Mouse (Mus musculus): Measurements from ENCODE around the gene Notch2. TPM values are rescaled to one million over a fixed set of nuclear protein-coding genes. Genes with fewer than 3 reads are reported as not detected.

Gene Notch2
- polyA plus RNA-seq, 1 experiment = 5.2 TPM

DNA sequence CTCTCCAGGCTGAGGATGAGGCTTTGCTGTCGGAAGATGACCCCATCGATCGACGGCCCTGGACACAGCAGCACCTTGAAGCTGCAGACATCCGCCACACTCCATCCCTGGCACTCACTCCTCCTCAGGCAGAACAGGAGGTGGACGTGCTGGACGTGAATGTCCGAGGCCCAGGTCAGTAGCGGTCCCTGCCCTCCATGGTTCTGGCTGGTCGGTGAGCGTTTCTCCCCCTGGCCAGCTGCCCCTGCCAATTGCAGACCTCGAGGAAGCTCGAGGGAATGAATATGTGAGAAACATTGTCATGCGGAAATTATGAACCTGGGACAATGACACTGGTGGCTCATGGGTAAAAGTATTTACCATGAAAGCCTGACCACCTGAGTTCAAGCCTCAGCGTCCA, 128.1 kb downstream of the Notch2 start:
- no peaks in the 10 kb centered on the region for H3K4me1 ChIP-seq (ENCODE audit: control insufficient read depth, insufficient read depth, low read length)
- TF ChIP-seq POLR2A (IDR thresholded peaks at IDR 0.05; ENCODE audit: control insufficient read depth, low read depth, low read length) = no peak
- TF ChIP-seq CTCF (IDR thresholded peaks at IDR 0.05; ENCODE audit: control insufficient read depth, insufficient read depth, insufficient replicate concordance, low read depth, low read length) = no peak
- H3K4me3 ChIP-seq (ENCODE audit: control insufficient read depth, low read depth, low read length) = no peak overlapping the region
- no peak overlapping the region for H3K27ac ChIP-seq (ENCODE audit: control insufficient read depth, insufficient read depth, low read depth, low read length)
- no peaks in the 10 kb centered on the region for H3K27me3 ChIP-seq (ENCODE audit: control insufficient read depth, insufficient read depth, low read length)
- peaks cover 1% of the 10 kb centered on the region for H3K36me3 ChIP-seq (ENCODE audit: control insufficient read depth, insufficient read depth, low read length)

DNA sequence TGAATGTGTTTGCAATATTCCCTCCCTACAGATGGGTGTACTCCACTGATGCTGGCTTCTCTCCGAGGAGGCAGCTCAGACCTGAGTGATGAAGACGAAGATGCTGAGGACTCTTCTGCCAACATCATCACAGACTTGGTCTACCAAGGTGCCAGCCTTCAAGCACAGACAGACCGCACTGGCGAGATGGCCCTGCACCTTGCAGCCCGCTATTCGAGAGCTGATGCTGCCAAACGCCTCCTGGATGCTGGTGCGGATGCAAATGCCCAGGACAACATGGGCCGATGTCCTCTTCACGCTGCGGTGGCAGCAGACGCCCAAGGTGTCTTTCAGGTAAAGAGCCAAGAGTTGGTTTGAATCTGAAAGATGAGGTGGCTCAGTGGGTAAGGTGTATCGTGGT, 129.5 kb downstream of the Notch2 start:
- H3K36me3 ChIP-seq (ENCODE audit: control insufficient read depth, insufficient read depth, low read length) = peaks cover 1% of the 10 kb centered on the region
- no peak overlapping the region for H3K4me3 ChIP-seq (ENCODE audit: control insufficient read depth, low read depth, low read length)
- H3K27ac ChIP-seq (ENCODE audit: control insufficient read depth, insufficient read depth, low read depth, low read length) = no peak overlapping the region
- H3K27me3 ChIP-seq (ENCODE audit: control insufficient read depth, insufficient read depth, low read length) = no peaks in the 10 kb centered on the region
- TF ChIP-seq CTCF (IDR thresholded peaks at IDR 0.05; ENCODE audit: control insufficient read depth, insufficient read depth, insufficient replicate concordance, low read depth, low read length) (no peak), POLR2A (IDR thresholded peaks at IDR 0.05; ENCODE audit: control insufficient read depth, low read depth, low read length) (no peak)
- no peaks in the 10 kb centered on the region for H3K4me1 ChIP-seq (ENCODE audit: control insufficient read depth, insufficient read depth, low read length)

DNA sequence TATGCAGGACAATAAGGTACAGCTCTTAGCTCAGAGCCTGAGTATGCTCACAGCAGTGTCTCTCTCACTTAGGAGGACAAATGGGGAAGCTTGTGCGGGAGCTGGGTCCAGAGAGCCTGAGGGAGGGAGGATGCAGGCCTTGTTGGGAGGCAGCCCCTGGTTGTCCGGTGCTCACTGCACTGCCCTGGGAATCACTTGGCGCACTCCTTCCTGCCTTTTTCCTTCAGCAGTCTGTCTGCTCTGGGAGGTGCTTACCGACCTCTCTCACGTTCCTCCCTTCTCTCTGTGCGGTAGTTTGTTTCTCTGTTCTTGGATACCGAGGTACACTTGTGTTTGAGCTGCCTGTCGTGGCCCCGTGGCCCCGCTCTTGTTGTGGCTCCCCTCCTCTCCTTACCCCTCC, 131.9 kb downstream of the Notch2 start:
- no peaks in the 10 kb centered on the region for H3K4me1 ChIP-seq (ENCODE audit: control insufficient read depth, insufficient read depth, low read length)
- H3K36me3 ChIP-seq (ENCODE audit: control insufficient read depth, insufficient read depth, low read length) = peaks cover 1% of the 10 kb centered on the region
- H3K4me3 ChIP-seq (ENCODE audit: control insufficient read depth, low read depth, low read length) = no peak overlapping the region
- no peak for TF ChIP-seq POLR2A (IDR thresholded peaks at IDR 0.05; ENCODE audit: control insufficient read depth, low read depth, low read length)
- no peak for TF ChIP-seq CTCF (IDR thresholded peaks at IDR 0.05; ENCODE audit: control insufficient read depth, insufficient read depth, insufficient replicate concordance, low read depth, low read length)
- no peaks in the 10 kb centered on the region for H3K27me3 ChIP-seq (ENCODE audit: control insufficient read depth, insufficient read depth, low read length)
- H3K27ac ChIP-seq (ENCODE audit: control insufficient read depth, insufficient read depth, low read depth, low read length) = no peak overlapping the region

DNA sequence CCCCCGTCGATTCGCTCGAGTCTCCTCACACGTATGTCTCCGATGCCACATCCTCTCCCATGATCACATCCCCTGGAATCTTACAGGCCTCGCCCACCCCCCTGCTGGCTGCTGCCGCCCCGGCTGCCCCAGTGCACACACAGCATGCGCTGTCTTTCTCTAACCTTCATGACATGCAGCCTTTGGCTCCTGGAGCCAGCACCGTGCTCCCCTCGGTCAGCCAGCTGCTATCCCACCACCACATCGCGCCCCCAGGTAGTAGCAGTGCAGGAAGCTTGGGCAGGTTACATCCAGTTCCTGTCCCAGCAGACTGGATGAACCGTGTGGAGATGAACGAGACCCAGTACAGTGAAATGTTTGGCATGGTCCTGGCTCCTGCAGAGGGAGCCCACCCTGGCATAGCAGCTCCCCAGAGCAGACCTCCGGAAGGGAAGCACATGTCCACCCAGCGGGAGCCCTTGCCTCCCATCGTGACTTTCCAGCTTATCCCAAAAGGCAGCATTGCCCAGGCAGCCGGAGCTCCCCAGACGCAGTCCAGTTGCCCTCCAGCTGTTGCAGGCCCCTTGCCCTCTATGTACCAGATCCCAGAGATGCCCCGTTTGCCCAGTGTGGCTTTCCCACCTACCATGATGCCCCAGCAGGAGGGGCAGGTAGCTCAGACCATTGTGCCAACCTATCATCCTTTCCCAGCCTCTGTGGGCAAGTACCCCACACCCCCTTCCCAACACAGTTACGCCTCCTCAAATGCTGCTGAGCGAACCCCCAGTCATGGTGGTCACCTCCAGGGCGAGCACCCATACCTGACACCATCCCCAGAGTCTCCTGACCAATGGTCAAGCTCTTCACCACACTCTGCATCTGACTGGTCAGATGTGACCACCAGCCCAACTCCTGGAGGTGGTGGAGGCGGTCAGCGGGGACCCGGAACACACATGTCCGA, 133.4 kb downstream of the Notch2 start:
- Histone ChIP-seq H3K4me1 (ENCODE audit: control insufficient read depth, insufficient read depth, low read length) (no peaks in the 10 kb centered on the region), H3K36me3 (ENCODE audit: control insufficient read depth, insufficient read depth, low read length) (peaks cover 1% of the 10 kb centered on the region), H3K27ac (ENCODE audit: control insufficient read depth, insufficient read depth, low read depth, low read length) (no peak overlapping the region), H3K4me3 (ENCODE audit: control insufficient read depth, low read depth, low read length) (no peak overlapping the region), H3K27me3 (ENCODE audit: control insufficient read depth, insufficient read depth, low read length) (no peaks in the 10 kb centered on the region)
- TF ChIP-seq POLR2A (IDR thresholded peaks at IDR 0.05; ENCODE audit: control insufficient read depth, low read depth, low read length) (no peak), CTCF (IDR thresholded peaks at IDR 0.05; ENCODE audit: control insufficient read depth, insufficient read depth, insufficient replicate concordance, low read depth, low read length) (no peak)

DNA sequence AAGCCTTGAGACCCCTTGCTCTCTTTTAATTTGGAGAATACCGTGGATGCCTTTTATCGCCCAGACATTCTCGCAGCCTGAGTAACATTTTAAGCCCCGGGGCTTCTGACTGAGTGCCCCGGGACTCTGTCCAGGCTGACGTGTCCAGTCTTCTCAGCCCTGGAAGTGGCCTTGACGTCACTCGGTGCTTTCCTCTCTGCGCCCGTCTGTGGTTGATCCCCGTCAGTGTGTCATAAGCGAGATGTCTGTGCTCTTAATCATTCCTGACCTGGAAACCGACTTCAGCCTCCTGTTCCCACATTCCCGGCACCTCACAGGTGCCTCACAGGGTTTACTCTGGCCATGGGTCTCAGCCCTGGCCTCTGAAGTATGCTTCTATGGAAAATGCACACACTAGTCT, 134.4 kb downstream of the Notch2 start:
- Histone ChIP-seq H3K27me3 (ENCODE audit: control insufficient read depth, insufficient read depth, low read length) (no peaks in the 10 kb centered on the region), H3K27ac (ENCODE audit: control insufficient read depth, insufficient read depth, low read depth, low read length) (no peak overlapping the region), H3K4me1 (ENCODE audit: control insufficient read depth, insufficient read depth, low read length) (no peaks in the 10 kb centered on the region), H3K4me3 (ENCODE audit: control insufficient read depth, low read depth, low read length) (no peak overlapping the region), H3K36me3 (ENCODE audit: control insufficient read depth, insufficient read depth, low read length) (peaks cover 1% of the 10 kb centered on the region)
- TF ChIP-seq CTCF (IDR thresholded peaks at IDR 0.05; ENCODE audit: control insufficient read depth, insufficient read depth, insufficient replicate concordance, low read depth, low read length) (no peak), POLR2A (IDR thresholded peaks at IDR 0.05; ENCODE audit: control insufficient read depth, low read depth, low read length) (no peak)

DNA sequence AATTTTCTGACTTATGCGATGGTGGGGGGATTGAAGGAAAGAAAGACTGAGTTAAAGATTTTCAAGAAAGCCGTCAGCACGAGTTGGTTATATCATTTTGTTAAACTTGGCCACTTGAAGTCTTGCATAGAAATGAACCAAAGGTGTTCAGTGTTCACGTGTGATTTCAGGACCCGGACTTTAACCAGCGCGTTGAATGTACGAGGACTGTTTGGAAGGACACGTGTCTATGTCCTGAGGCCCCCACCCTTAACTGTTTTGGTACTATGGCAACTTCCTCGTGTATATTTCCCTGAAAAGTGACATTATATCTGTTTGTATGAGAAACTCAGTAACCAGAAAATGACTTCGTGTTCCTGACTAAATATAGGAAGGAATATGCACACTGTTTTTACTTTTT, 136.6 kb downstream of the Notch2 start:
- H3K27ac ChIP-seq (ENCODE audit: control insufficient read depth, insufficient read depth, low read depth, low read length) = no peak overlapping the region
- no peaks in the 10 kb centered on the region for H3K27me3 ChIP-seq (ENCODE audit: control insufficient read depth, insufficient read depth, low read length)
- H3K4me1 ChIP-seq (ENCODE audit: control insufficient read depth, insufficient read depth, low read length) = no peaks in the 10 kb centered on the region
- no peak overlapping the region for H3K4me3 ChIP-seq (ENCODE audit: control insufficient read depth, low read depth, low read length)
- no peak for TF ChIP-seq POLR2A (IDR thresholded peaks at IDR 0.05; ENCODE audit: control insufficient read depth, low read depth, low read length)
- TF ChIP-seq CTCF (IDR thresholded peaks at IDR 0.05; ENCODE audit: control insufficient read depth, insufficient read depth, insufficient replicate concordance, low read depth, low read length) = no peak
- peaks cover 1% of the 10 kb centered on the region for H3K36me3 ChIP-seq (ENCODE audit: control insufficient read depth, insufficient read depth, low read length)

DNA sequence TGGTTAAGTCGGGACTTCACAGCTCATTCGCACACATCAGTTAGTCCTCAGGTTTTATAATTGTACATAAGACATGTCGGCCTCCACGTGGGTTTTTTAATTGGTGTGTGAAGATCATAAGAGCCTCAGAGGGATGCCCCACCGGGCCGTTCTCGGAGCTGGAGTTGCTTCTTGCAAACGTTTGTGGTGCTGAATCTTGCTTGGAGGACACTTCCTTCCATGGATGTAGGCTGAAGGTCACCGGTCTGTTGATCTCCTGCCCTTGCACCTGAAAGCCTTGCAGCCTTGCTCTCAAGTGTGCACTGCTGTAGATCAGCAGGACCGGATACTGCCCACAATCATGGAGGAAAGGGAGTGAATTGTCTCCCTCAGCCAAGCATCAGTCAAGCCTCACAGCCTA, 137.7 kb downstream of the Notch2 start:
- H3K4me3 ChIP-seq (ENCODE audit: control insufficient read depth, low read depth, low read length) = no peak overlapping the region
- TF ChIP-seq POLR2A (IDR thresholded peaks at IDR 0.05; ENCODE audit: control insufficient read depth, low read depth, low read length) = no peak
- TF ChIP-seq CTCF (IDR thresholded peaks at IDR 0.05; ENCODE audit: control insufficient read depth, insufficient read depth, insufficient replicate concordance, low read depth, low read length) = no peak
- no peaks in the 10 kb centered on the region for H3K4me1 ChIP-seq (ENCODE audit: control insufficient read depth, insufficient read depth, low read length)
- peaks cover 1% of the 10 kb centered on the region for H3K36me3 ChIP-seq (ENCODE audit: control insufficient read depth, insufficient read depth, low read length)
- H3K27me3 ChIP-seq (ENCODE audit: control insufficient read depth, insufficient read depth, low read length) = no peaks in the 10 kb centered on the region
- H3K27ac ChIP-seq (ENCODE audit: control insufficient read depth, insufficient read depth, low read depth, low read length) = no peak overlapping the region

Data from testis, adult 2 months (tissue).